Mouse (Mus musculus): Measurements from ENCODE around the gene Olfr1058. TPM values are rescaled to one million over a fixed set of nuclear protein-coding genes. Genes with fewer than 3 reads are reported as not detected.

Olfr1058 gene
- polyA plus RNA-seq, 1 experiment: not detected

DNA sequence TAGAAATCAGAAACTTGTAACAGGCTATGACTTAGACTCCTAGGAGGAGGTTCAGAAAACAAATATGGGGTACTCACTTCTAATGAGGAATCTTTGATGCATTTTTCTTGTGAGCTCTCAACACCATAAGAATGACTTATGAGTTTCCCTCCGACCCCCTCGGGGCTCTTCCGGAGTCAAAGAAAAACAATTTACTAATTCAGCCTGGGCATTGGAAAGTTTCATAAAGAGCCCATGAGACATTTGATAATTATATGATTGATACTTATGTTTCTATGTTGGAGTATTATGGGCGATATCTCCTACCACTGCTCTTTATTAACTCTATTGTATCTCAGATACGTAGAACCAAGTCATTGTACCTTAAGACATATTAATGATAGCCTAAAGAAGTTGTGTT is 38.2 kb downstream of the Olfr1058 start, which contains the start of gene Olfr1055:
Gene Olfr1055, minus strand, starts transcription at position 101 of the 400 bp plus-strand sequence.
- no peaks in the 10 kb centered on the region for H3K27me3 ChIP-seq (replicated peaks; ENCODE audit: control insufficient read depth, insufficient read depth, low read length)
- TF ChIP-seq CTCF (conservative IDR thresholded peaks at IDR 0.05; ENCODE audit: insufficient read depth, insufficient read length, low read depth, low read length) (no peak), POLR2A (IDR thresholded peaks at IDR 0.05; ENCODE audit: low read depth, low read length) (no peak)
- WGBS: 83% methylated on average over 5 of the region's 5 CpGs
- no peak for DNase-seq
- no peak within 1 kb of the TSS for H3K27ac ChIP-seq (ENCODE audit: insufficient read depth, low read depth, low read length)
- H3K36me3 ChIP-seq (ENCODE audit: control insufficient read depth, insufficient read depth, low read length): no peaks in the 10 kb centered on the region
- no peaks in the 10 kb centered on the region for H3K4me1 ChIP-seq (ENCODE audit: control insufficient read depth, insufficient read depth, low read length)
- no peak within 1 kb of the TSS for H3K4me3 ChIP-seq (ENCODE audit: insufficient read depth, low read depth, low read length)

DNA sequence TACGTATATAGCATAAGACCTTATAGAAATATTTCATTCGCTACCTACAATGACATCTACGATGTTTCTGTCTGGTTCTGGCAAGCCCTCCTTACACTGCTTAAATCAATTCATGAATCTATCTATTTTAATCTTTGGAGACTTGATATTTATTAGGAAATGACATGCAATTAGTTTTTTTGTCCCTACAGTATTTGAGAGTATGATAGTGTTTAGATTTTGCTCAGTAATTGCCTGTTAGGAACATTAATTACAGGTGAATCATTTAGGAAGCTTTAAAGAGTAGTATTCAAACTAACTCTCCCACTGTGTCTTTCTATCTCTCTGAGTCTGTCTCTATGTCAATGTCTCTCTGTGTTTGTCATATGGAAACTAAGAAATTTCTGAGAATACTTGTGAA is 53.0 kb downstream of the Olfr1058 start, which contains the start of gene Olfr1054:
Gene Olfr1054, minus strand, starts transcription at position 101 of the 400 bp plus-strand sequence.
- no peak for TF ChIP-seq POLR2A (IDR thresholded peaks at IDR 0.05; ENCODE audit: low read depth, low read length)
- no peak for TF ChIP-seq CTCF (conservative IDR thresholded peaks at IDR 0.05; ENCODE audit: insufficient read depth, insufficient read length, low read depth, low read length)
- Histone ChIP-seq H3K4me1 (ENCODE audit: control insufficient read depth, insufficient read depth, low read length) (no peaks in the 10 kb centered on the region), H3K27me3 (replicated peaks; ENCODE audit: control insufficient read depth, insufficient read depth, low read length) (no peaks in the 10 kb centered on the region), H3K4me3 (ENCODE audit: insufficient read depth, low read depth, low read length) (no peak within 1 kb of the TSS), H3K27ac (ENCODE audit: insufficient read depth, low read depth, low read length) (no peak within 1 kb of the TSS), H3K36me3 (ENCODE audit: control insufficient read depth, insufficient read depth, low read length) (no peaks in the 10 kb centered on the region)
- 80% methylated on average over 3 of the region's 3 CpGs for WGBS
- no peak for DNase-seq

Other genes with a start within 250 kb of the Olfr1058 start
- not detected in 2 replicates for gene Olfr1040, start 241.8 kb downstream of the Olfr1058 start, polyA plus RNA-seq (2012; rRNA removed)
- gene Olfr1042, start 226.7 kb downstream of the Olfr1058 start, polyA plus RNA-seq (2012; rRNA removed): not detected in 2 replicates
- gene Olfr1043, start 221.0 kb downstream of the Olfr1058 start, polyA plus RNA-seq (2012; rRNA removed): not detected in 2 replicates
- not detected in 2 replicates for gene Olfr1044, start 210.7 kb downstream of the Olfr1058 start, polyA plus RNA-seq (2012; rRNA removed)
- not detected in 2 replicates for gene Olfr52, start 202.9 kb downstream of the Olfr1058 start, polyA plus RNA-seq (2012; rRNA removed)
- not detected in 2 replicates for gene Olfr1045, start 185.6 kb downstream of the Olfr1058 start, polyA plus RNA-seq (2012; rRNA removed)
- not detected in 2 replicates for gene Olfr1046, start 169.2 kb downstream of the Olfr1058 start, polyA plus RNA-seq (2012; rRNA removed)
- gene Olfr1047, start 157.2 kb downstream of the Olfr1058 start, polyA plus RNA-seq (2012; rRNA removed): not detected in 2 replicates
- gene Olfr1048, start 148.3 kb downstream of the Olfr1058 start, polyA plus RNA-seq (2012; rRNA removed): not detected in 2 replicates
- not detected in 2 replicates for gene Olfr1049, start 130.2 kb downstream of the Olfr1058 start, polyA plus RNA-seq (2012; rRNA removed)
- gene Olfr1051, start 109.5 kb downstream of the Olfr1058 start, polyA plus RNA-seq (2012; rRNA removed): not detected in 2 replicates
- not detected in 2 replicates for gene Olfr1052, start 96.1 kb downstream of the Olfr1058 start, polyA plus RNA-seq (2012; rRNA removed)
- not detected in 2 replicates for gene Olfr1053, start 73.3 kb downstream of the Olfr1058 start, polyA plus RNA-seq (2012; rRNA removed)
- not detected in 2 replicates for gene Olfr1054, start 53.1 kb downstream of the Olfr1058 start, polyA plus RNA-seq (2012; rRNA removed)
- gene Olfr1055, start 38.3 kb downstream of the Olfr1058 start, polyA plus RNA-seq (2012; rRNA removed): not detected in 2 replicates
- not detected in 2 replicates for gene Olfr1056, start 26.1 kb downstream of the Olfr1058 start, polyA plus RNA-seq (2012; rRNA removed)
- not detected in 2 replicates for gene Olfr1057, start 10.2 kb downstream of the Olfr1058 start, polyA plus RNA-seq (2012; rRNA removed)
- gene Olfr1061, start 25.5 kb upstream of the Olfr1058 start, polyA plus RNA-seq (2012; rRNA removed): not detected in 2 replicates
- not detected in 2 replicates for gene Olfr1062, start 38.2 kb upstream of the Olfr1058 start, polyA plus RNA-seq (2012; rRNA removed)
- gene Olfr1065, start 62.0 kb upstream of the Olfr1058 start, polyA plus RNA-seq (2012; rRNA removed): not detected in 2 replicates
- not detected in 2 replicates for gene Olfr1066, start 67.7 kb upstream of the Olfr1058 start, polyA plus RNA-seq (2012; rRNA removed)
- gene Olfr228, start 98.8 kb upstream of the Olfr1058 start, polyA plus RNA-seq (2012; rRNA removed): not detected in 2 replicates
- not detected in 2 replicates for gene Olfr1076, start 119.9 kb upstream of the Olfr1058 start, polyA plus RNA-seq (2012; rRNA removed)
- not detected in 2 replicates for gene Olfr1079, start 153.9 kb upstream of the Olfr1058 start, polyA plus RNA-seq (2012; rRNA removed)
- not detected in 2 replicates for gene Olfr1080, start 169.7 kb upstream of the Olfr1058 start, polyA plus RNA-seq (2012; rRNA removed)
- gene Olfr1082, start 210.4 kb upstream of the Olfr1058 start, polyA plus RNA-seq (2012; rRNA removed): not detected in 2 replicates

Data from kidney, adult 2 months (tissue).